Mouse (Mus musculus) thymus, adult 2 months (tissue): Measurements from ENCODE around the gene Diaph3.

Experiments
- CTCF ChIP-seq: fragments of 200-500 bp; IDR thresholded peaks from 2 replicates; pipeline ENCODE4 v1.5.1; 2012; ENCODE audit warnings: mild to moderate bottlenecking, control low read depth, low read length, moderate library complexity, borderline replicate concordance; ENCODE audit not compliant: control insufficient read depth, poor library complexity, insufficient read depth; ENCODE audit errors: extremely low read depth
- POLR2A ChIP-seq: fragments of 200-500 bp; IDR thresholded peaks from 2 replicates; pipeline ENCODE4 v1.6.1; 2012; ENCODE audit warnings: mild to moderate bottlenecking, low read length, control low read depth, moderate library complexity; ENCODE audit not compliant: control insufficient read depth, poor library complexity, insufficient read depth; ENCODE audit errors: extremely low read depth

DNA sequence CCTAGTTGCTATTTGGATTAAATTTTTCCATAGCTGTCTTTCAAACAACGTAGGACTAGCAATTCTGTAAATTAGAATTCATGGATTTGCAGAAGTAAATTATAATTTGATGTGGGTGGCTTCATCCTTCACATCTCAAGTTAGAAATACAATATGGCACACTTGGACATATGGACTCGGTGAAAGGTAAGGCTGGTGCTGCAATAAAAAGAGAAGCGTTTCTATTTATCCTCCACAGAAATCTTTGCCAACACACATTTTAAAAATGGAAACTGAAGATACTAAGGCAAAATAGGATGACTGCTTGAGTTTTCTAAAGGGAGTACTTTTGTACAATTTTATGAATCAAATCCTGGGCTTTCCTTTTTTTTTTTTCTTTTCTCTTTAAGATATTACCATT lies 480.5 kb downstream of the Diaph3 start:
- TF ChIP-seq POLR2A = no peak
- TF ChIP-seq CTCF = no peak
